Mouse (Mus musculus): ENCODE measurements at regions not wholly inside any gene's neighbourhood (a gene's known extent, or its start where the extent isn't known, plus 50 kb on each side); places are given as distances from the start of the nearest gene placed in this dataset.

DNA sequence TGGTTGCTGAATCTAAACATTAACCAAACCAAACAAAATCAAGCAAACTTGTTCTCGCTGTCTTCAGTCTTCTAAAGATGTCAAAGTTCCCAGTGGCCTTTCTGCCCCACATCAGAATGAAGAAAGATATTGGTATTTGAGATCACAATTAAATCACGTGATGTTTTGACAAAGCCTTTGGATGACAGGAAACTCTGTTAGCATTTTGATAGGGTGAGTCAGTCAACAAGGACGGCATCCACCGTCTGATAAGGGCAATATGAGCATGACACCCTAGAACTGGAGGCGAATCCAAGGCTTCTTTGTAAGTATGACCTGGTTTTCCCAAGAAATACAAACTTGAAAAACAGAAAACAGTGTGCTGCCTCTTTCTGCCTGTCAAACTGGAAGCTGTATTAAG, 116.8 kb upstream of the Arhgap21 start:
- TF ChIP-seq CTCF (conservative IDR thresholded peaks at IDR 0.05; ENCODE audit: insufficient read depth, insufficient read length, low read depth, low read length) (no peak), POLR2A (IDR thresholded peaks at IDR 0.05; ENCODE audit: low read depth, low read length) (no peak)

Data from kidney, adult 2 months (tissue).